Mouse (Mus musculus) hindbrain, postnatal 0 days (tissue): Measurements from ENCODE around the gene Ahnak. TPM values are rescaled to one million over a fixed set of nuclear protein-coding genes. Genes with fewer than 3 reads are reported as not detected.
"Not testable (repeated sequence)": the region's sequence is repeated elsewhere in the genome, so short reads cannot be mapped to it uniquely, and the experiment has no call there.

ENCODE experiments used
- ATAC-seq: fragments of 200-750 bp; cut with Nextera tagmentation; 2 replicates; pipeline ENCODE4 v1.8.0; 2017; ENCODE audit warnings: mild to moderate bottlenecking, moderate TSS enrichment, moderate library complexity
- DNase-seq: peaks from one replicate; pipeline ENCODE4 v3.0.0-alpha.2; 2015; ENCODE audit warnings: low spot score
- H3K27ac ChIP-seq: fragments of 300-500 bp; sonication (generic); 2 replicates; pipeline ENCODE4 v1.5.1; 2014; ENCODE audit warnings: mild to moderate bottlenecking
- H3K27me3 ChIP-seq: fragments of 300-500 bp; sonication (generic); 2 replicates; pipeline ENCODE4 v1.6.1; 2014; ENCODE audit warnings: low read length, mixed read lengths; ENCODE audit not compliant: insufficient read depth
- H3K36me3 ChIP-seq: fragments of 300-500 bp; sonication (generic); 2 replicates; pipeline ENCODE4 v1.6.1; 2014; ENCODE audit warnings: low read length, mixed read lengths; ENCODE audit not compliant: insufficient read depth
- H3K4me1 ChIP-seq: fragments of 300-500 bp; sonication (generic); 2 replicates; pipeline ENCODE4 v1.6.1; 2014; ENCODE audit warnings: antibody characterized with exemption, low read length, mixed read lengths; ENCODE audit not compliant: insufficient read depth
- H3K4me2 ChIP-seq: fragments of 300-500 bp; sonication (generic); 2 replicates; pipeline ENCODE4 v1.6.1; 2014; ENCODE audit warnings: low read depth, mild to moderate bottlenecking, low read length, moderate library complexity, mixed read lengths
- H3K4me3 ChIP-seq: fragments of 300-500 bp; sonication (generic); 2 replicates; pipeline ENCODE4 v1.5.1; 2014; ENCODE audit warnings: low read length
- H3K9ac ChIP-seq: fragments of 300-500 bp; sonication (generic); replicated peaks from 2 replicates; pipeline ENCODE4 v1.6.1; 2014; ENCODE audit warnings: mild to moderate bottlenecking, low read length, moderate library complexity, mixed read lengths
- H3K9me3 ChIP-seq: fragments of 300-500 bp; sonication (generic); 2 replicates; pipeline ENCODE4 v1.6.1; 2016; ENCODE audit warnings: low read length, mixed read lengths
- CTCF ChIP-seq: IDR thresholded peaks from 2 replicates; pipeline ENCODE4 v1.5.1; 2016; ENCODE audit warnings: antibody characterized with exemption, control low read depth, low read depth
- WGBS: fragments of 180-500 bp; shearing (Covaris S2); extraction: QIAGEN DNeasy Blood & Tissue Kit; methylation state at CpG from one replicate; pipeline ENCODE4 v1.1.7; 2014; 5-methylcytosine and 5-hydroxymethylcytosine counted together
- polyA plus RNA-seq: library from polyadenylated mRNA; unstranded; fragments of >200 nt; fragmentation: Nextera tagmentation; extraction: Ambion mirVana; gene quantifications from 2 replicates; pipeline ENCODE4 v1.2.1, GENCODE M21; 2015
- total RNA-seq: library from RNA; depleted of rRNA; stranded (reverse); fragments of >200 nt; gene quantifications from 2 replicates; pipeline ENCODE4 v1.2.3, GENCODE M21; 2014

Ahnak gene
- total and polyA plus RNA-seq, 2 experiments from 2014 or later: 6.1 to 11.2 TPM

GRCm38 (mm10) chr19:8966590-8967372 lies 22.3 kb upstream of the Ahnak start, which contains the start of gene Eef1g:
Gene Eef1g (plus strand): TSS chr19:8967041.
- Histone ChIP-seq H3K4me3 (peak within 1 kb of the TSS; percentile 80), H3K4me2 (peak within 1 kb of the TSS; percentile 86), H3K9ac (peak within 1 kb of the TSS; percentile 86), H3K4me1 (peaks cover 6% of the 10 kb centered on the region; the same call in 1 of the 2 replicates), H3K27ac (peak within 1 kb of the TSS; percentile 86), H3K27me3 (no peaks in the 10 kb centered on the region), H3K36me3 (peaks cover 53% of the 10 kb centered on the region), H3K9me3 (no peaks in the 10 kb centered on the region)
- TF ChIP-seq CTCF: no peak
- peak; percentile 99 for DNase-seq
- peak; percentile 99 for ATAC-seq
- under 1% methylated on average over 52 of the region's 52 CpGs for WGBS

GRCm38 (mm10) chr19:8967373-8967743 lies 21.7 kb upstream of the Ahnak start:
- ATAC-seq (no peak), DNase-seq (no peak)
- H3K4me3 ChIP-seq: peak overlapping the region; percentile 80
- H3K27ac ChIP-seq: peak overlapping the region; percentile 86
- H3K36me3 ChIP-seq: peaks cover 53% of the 10 kb centered on the region
- H3K9ac ChIP-seq: peak overlapping the region; percentile 86
- no peak for TF ChIP-seq CTCF
- H3K4me2 ChIP-seq: peak overlapping the region; percentile 86
- WGBS: under 1% methylated on average over 8 of the region's 8 CpGs
- H3K9me3 ChIP-seq: no peaks in the 10 kb centered on the region
- H3K27me3 ChIP-seq: no peaks in the 10 kb centered on the region
- H3K4me1 ChIP-seq: peaks cover 6% of the 10 kb centered on the region; the same call in 1 of the 2 replicates

- TF ChIP-seq CTCF: no peak
- H3K9ac ChIP-seq: peak overlapping the region; percentile 86
- peak overlapping the region; percentile 80 for H3K4me3 ChIP-seq
- H3K27me3 ChIP-seq: no peaks in the 10 kb centered on the region
- H3K36me3 ChIP-seq: peaks cover 53% of the 10 kb centered on the region
- no peaks in the 10 kb centered on the region for H3K9me3 ChIP-seq
- peak overlapping the region; percentile 86; the same call in 1 of the 2 replicates for H3K27ac ChIP-seq
- peak overlapping the region; percentile 86 for H3K4me2 ChIP-seq
- H3K4me1 ChIP-seq: peaks cover 6% of the 10 kb centered on the region; the same call in 1 of the 2 replicates
- WGBS: 5% methylated on average over 7 of the region's 9 CpGs
- DNase-seq: no peak
- ATAC-seq: no peak
Observed at GRCm38 (mm10) chr19:8967893-8968292, 21.2 kb upstream of the Ahnak start.

DNA sequence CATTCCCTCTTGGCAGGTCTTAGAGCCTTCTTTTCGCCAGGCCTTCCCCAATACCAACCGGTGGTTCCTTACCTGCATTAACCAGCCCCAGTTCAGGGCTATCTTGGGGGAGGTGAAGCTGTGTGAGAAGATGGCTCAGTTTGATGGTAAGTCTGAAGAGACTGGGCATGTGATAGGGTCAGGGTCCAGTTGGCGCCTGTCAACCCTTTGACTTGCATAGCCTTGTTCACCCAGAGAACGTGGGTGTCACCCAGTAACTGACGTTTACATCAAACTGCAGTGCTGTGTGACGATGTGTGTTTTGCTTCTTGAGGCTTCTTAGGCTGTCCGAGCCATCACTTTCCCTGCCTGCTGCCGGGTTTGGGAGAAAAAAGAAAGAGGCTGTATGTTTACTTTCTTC lies 16.6 kb upstream of the Ahnak start:
- DNase-seq, H3K27ac ChIP-seq, H3K27me3 ChIP-seq, H3K4me1 ChIP-seq, H3K4me3 ChIP-seq, H3K9me3 ChIP-seq, H3K4me2 ChIP-seq, H3K9ac ChIP-seq, ATAC-seq: not testable (repeated sequence)
- 93% methylated on average over 8 of the region's 8 CpGs for WGBS
- peaks cover 48% of the 10 kb centered on the region for H3K36me3 ChIP-seq

DNA sequence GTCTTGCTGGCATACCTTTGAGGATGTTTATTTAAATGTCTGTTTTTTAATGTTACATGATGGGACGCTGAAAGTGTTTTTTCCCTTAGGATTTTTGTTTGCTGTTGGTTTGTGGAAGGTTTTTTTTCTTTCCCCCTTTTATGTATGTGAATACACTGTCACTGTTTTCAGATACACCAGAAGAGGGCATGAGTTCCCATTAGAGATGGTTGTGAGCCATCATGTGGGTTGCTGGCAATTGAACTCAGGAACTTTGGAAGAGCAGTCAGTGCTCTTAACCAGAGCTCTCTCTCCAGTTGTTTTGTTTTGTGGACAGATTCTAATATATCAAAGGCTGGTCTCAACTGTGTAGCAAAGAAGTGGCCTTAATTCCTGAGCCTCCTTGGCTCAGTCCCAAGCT lies 14.4 kb upstream of the Ahnak start:
- ATAC-seq (no peak), DNase-seq (no peak)
- no peaks in the 10 kb centered on the region for H3K4me1 ChIP-seq
- 92% methylated on average over 1 of the region's 1 CpGs for WGBS
- peak; percentile 21 for TF ChIP-seq CTCF
- H3K9ac ChIP-seq: no peak overlapping the region
- H3K27me3 ChIP-seq: no peaks in the 10 kb centered on the region
- H3K9me3 ChIP-seq: no peaks in the 10 kb centered on the region
- H3K4me2 ChIP-seq: no peak overlapping the region
- H3K36me3 ChIP-seq: peaks cover 60% of the 10 kb centered on the region
- H3K4me3 ChIP-seq: no peak overlapping the region
- H3K27ac ChIP-seq: no peak overlapping the region

DNA sequence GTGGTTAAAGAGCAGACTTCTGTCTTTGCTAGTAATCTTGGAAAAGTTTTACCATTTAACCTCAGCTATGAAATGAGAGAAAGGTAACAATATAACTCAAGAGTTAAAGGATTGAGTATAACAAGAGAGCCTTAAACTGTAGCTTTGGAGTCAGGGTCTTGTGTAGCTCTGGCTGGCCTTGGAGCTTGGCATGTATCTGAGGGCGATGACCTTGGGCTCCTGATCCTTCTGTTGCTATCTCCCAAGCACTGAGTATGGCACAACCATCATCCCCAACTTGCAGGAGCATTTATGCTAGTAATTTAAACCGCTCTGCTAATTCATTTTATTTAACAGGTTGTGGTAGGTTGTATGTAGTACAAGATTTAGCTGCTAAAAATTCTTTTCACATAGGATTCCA lies 13.6 kb upstream of the Ahnak start:
- WGBS: 99% methylated on average over 2 of the region's 2 CpGs
- peaks cover 59% of the 10 kb centered on the region for H3K36me3 ChIP-seq
- no peak overlapping the region for H3K4me2 ChIP-seq
- no peak overlapping the region for H3K27ac ChIP-seq
- no peak overlapping the region for H3K9ac ChIP-seq
- H3K27me3 ChIP-seq: no peaks in the 10 kb centered on the region
- no peak for ATAC-seq
- no peak for DNase-seq
- no peaks in the 10 kb centered on the region for H3K4me1 ChIP-seq
- no peak for TF ChIP-seq CTCF
- no peak overlapping the region for H3K4me3 ChIP-seq
- no peaks in the 10 kb centered on the region for H3K9me3 ChIP-seq

DNA sequence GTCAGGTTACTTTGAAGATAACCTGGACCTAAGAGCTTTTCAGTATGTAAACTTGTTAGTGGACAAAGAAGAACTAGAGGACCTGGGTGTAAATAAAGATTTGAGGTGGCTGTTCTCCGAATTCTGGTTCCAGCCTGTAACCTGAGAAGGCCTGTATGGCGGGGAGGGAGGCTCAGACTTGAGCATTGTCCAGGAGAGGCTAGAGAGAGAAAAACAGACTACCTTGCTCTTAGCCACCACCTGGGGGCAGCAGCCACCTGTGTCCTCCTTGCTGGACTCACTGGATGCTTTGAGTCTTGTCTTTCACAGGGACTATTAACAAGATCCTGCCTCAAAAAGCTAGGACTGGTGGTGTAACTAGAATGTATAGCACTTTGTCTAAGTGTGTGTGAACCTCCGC lies 12.5 kb upstream of the Ahnak start:
- Histone ChIP-seq H3K4me2 (no peak overlapping the region), H3K27me3 (no peaks in the 10 kb centered on the region), H3K4me3 (no peak overlapping the region), H3K9ac (no peak overlapping the region), H3K27ac (no peak overlapping the region), H3K4me1 (no peaks in the 10 kb centered on the region), H3K36me3 (peaks cover 49% of the 10 kb centered on the region), H3K9me3 (no peaks in the 10 kb centered on the region)
- ATAC-seq: peak; percentile 81
- DNase-seq: peak; percentile 74
- TF ChIP-seq CTCF: peak; percentile 85
- 55% methylated on average over 3 of the region's 3 CpGs for WGBS
